In the genomic region with DNA sequence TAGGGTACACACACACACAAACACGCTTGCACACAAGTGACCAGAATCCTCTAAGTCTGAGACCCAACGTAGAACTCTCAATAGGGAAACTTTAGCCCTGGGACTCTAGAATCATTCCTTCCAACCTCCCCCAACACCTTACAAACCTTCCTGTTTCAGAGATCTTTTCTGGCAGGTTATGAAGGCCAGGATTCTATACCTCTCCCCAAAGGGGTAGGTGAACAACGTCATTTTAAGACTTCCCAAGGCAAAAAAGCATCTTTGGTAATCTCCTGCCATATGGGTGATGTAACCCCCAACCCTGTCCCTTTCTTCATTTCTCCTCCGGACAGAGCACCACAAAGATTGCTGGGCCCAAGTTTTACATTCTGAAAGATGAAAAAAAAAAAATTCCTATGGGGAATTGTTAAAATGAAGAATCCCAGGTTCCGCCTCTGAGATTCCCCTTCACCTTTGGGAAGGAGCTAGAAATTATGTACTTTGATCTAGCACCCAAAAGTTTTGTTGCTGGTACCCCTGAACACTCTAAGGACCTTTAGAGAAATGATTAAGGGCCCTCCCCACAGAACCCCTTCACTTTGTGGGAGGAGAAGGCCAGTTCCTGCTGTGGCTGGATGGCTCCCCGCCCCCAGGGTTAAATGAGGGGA, we compare ENCODE assay signal across 9 mouse cellular contexts. TPM values are rescaled to one million over a fixed set of nuclear protein-coding genes. Genes with fewer than 3 reads are reported as not detected.
A peak's percentile ranks its signal among the peaks of the same experiment; 100 is the strongest.
DNase-seq lines count a peak whose midpoint lies in the region; ATAC-seq and TF ChIP-seq lines count a peak whose summit lies in the region.
"Had no signal": no experiment of that assay in that cellular context is flagged by ENCODE, and none has a peak within 500 bp of the region (broad histone marks: within the 10 kb centered on the region; RNA-seq: fewer than 3 reads in every experiment).

No protein-coding gene starts in this region.

- DNase-seq in heart, adult 18-20 months: no peak
- DNase-seq in CH12.LX (ENCODE audit: extremely low read depth): no peak
- no peak for DNase-seq in forebrain, embryonic 14.5 days (ENCODE audit: low spot score)
- DNase-seq in ovary, postnatal 36 days (ENCODE audit: low spot score): no peak
- DNase-seq in embryo, embryonic 10 days (ENCODE audit: low spot score): no peak
- no peak for DNase-seq in frontal cortex, postnatal 10 days (ENCODE audit: low spot score in 2 of 2)

- no peaks in the 10 kb centered on the region for H3K9me3 ChIP-seq in heart, embryonic 12.5 days (replicated peaks)
- no peaks in the 10 kb centered on the region for H3K9me3 ChIP-seq in CH12.LX (replicated peaks; ENCODE audit: low read length)
- H3K9me3 ChIP-seq in forebrain, embryonic 14.5 days (replicated peaks; ENCODE audit: control insufficient read depth, low read length): no peaks in the 10 kb centered on the region
- no peaks in the 10 kb centered on the region for H3K9me3 ChIP-seq in liver, embryonic 16.5 days (replicated peaks; ENCODE audit: control insufficient read depth, low read length)

- TF ChIP-seq POLR2A in CH12.LX (IDR thresholded peaks at IDR 0.05; ENCODE audit: low read depth, low read length): no peak

- in situ Hi-C loops in CH12.LX (cut with MboI; ENCODE audit: low pct_ligation_motif_present, low pct_unique_long_range_greater_than_20kb, low sequenced_read_pairs): no loop called here

- peak overlapping the region; percentile 95 for H3K27ac ChIP-seq in heart, embryonic 12.5 days (ENCODE audit: poor library complexity, severe bottlenecking)
- H3K27ac ChIP-seq in CH12.LX (ENCODE audit: insufficient read depth, low read depth): peak overlapping the region; percentile 12
- peak overlapping the region; percentile 94; the same call in 1 of the 2 replicates for H3K27ac ChIP-seq in forebrain, embryonic 14.5 days (ENCODE audit: low read depth, low read length)
- peak overlapping the region; percentile 48 for H3K27ac ChIP-seq in liver, embryonic 16.5 days (ENCODE audit: low read length)

- ATAC-seq in heart, embryonic 12.5 days (ENCODE audit: insufficient number of reproducible peaks, low FRiP score): no peak
- ATAC-seq in forebrain, embryonic 14.5 days: 0 out of 2 replicates have a peak, but pooled peaks have one; percentile 0
- ATAC-seq in liver, embryonic 16.5 days (ENCODE audit: low read depth): no peak

- TF ChIP-seq RAD21 in CH12.LX (IDR thresholded peaks at IDR 0.05; ENCODE audit: low read depth, low read length): no peak

- peak overlapping the region; percentile 98 for H3K9ac ChIP-seq in heart, embryonic 12.5 days
- peak overlapping the region; percentile 61 for H3K9ac ChIP-seq in CH12.LX (ENCODE audit: insufficient read depth, low read depth)
- H3K9ac ChIP-seq in forebrain, embryonic 14.5 days (ENCODE audit: low read length): peak overlapping the region; percentile 94
- peak overlapping the region; percentile 87 for H3K9ac ChIP-seq in liver, embryonic 16.5 days (ENCODE audit: low read depth, low read length)

- peak overlapping the region; percentile 98 for H3K4me2 ChIP-seq in heart, embryonic 12.5 days
- peak overlapping the region; percentile 92 for H3K4me2 ChIP-seq in CH12.LX (ENCODE audit: insufficient read depth, low read depth, poor library complexity, severe bottlenecking)
- peak overlapping the region; percentile 99 for H3K4me2 ChIP-seq in forebrain, embryonic 14.5 days (ENCODE audit: low read length)
- peak overlapping the region; percentile 97 for H3K4me2 ChIP-seq in liver, embryonic 16.5 days (ENCODE audit: low read depth, low read length)

- peak overlapping the region; percentile 95 for H3K4me3 ChIP-seq in heart, embryonic 12.5 days
- peak overlapping the region; percentile 54 to 65 (median 58) for H3K4me3 ChIP-seq in CH12.LX (replicated peaks in 1 of 3; ENCODE audit: low read depth in 2 of 3, low read length in 2 of 3, poor library complexity in 1 of 3)
- peak overlapping the region; percentile 86 for H3K4me3 ChIP-seq in forebrain, embryonic 14.5 days (ENCODE audit: low read depth, low read length)
- peak overlapping the region; percentile 84 for H3K4me3 ChIP-seq in liver, embryonic 16.5 days (ENCODE audit: low read depth, low read length)

- TF ChIP-seq CTCF in CH12.LX (conservative IDR thresholded peaks at IDR 0.05 in 1 of 2, IDR thresholded peaks at IDR 0.05 in 1 of 2; ENCODE audit: low read depth in 2 of 2, low read length in 2 of 2): no peak

- no peak; the same call in 1 of the 2 replicates for TF ChIP-seq EP300 in CH12.LX (IDR thresholded peaks at IDR 0.05; ENCODE audit: low read length)

- peaks cover 3% of the 10 kb centered on the region; the same call in 1 of the 2 replicates for H3K36me3 ChIP-seq in heart, embryonic 12.5 days
- peaks cover 0 to 16% of the 10 kb centered on the region in 2 experiments for H3K36me3 ChIP-seq in CH12.LX (replicated peaks in 1 of 2; ENCODE audit: control insufficient read depth in 1 of 2, insufficient read depth in 1 of 2, low read length in 1 of 2)
- 0 out of 2 replicates have a peak, but pooled peaks cover 6% of the 10 kb centered on the region for H3K36me3 ChIP-seq in forebrain, embryonic 14.5 days (ENCODE audit: control insufficient read depth, insufficient read depth, low read length)
- no peaks in the 10 kb centered on the region for H3K36me3 ChIP-seq in liver, embryonic 16.5 days (ENCODE audit: control insufficient read depth, insufficient read depth)

- peaks cover 71% of the 10 kb centered on the region for H3K4me1 ChIP-seq in heart, embryonic 12.5 days (replicated peaks)
- H3K4me1 ChIP-seq in CH12.LX (ENCODE audit: control insufficient read depth in 1 of 2, insufficient read depth in 2 of 2): peaks cover 25 to 57% of the 10 kb centered on the region in 2 experiments
- H3K4me1 ChIP-seq in forebrain, embryonic 14.5 days (ENCODE audit: control insufficient read depth, insufficient read depth, low read length): peaks cover 38% of the 10 kb centered on the region
- H3K4me1 ChIP-seq in liver, embryonic 16.5 days (ENCODE audit: control insufficient read depth, low read depth, low read length): peaks cover 74% of the 10 kb centered on the region

- H3K79me2 ChIP-seq in CH12.LX (replicated peaks; ENCODE audit: control insufficient read depth, extremely low read depth, insufficient read depth, poor library complexity, severe bottlenecking): 0 out of 2 replicates have a peak, but pooled peaks cover 3% of the 10 kb centered on the region

- no peaks in the 10 kb centered on the region for H3K27me3 ChIP-seq in heart, embryonic 12.5 days (replicated peaks)
- peaks cover 9% of the 10 kb centered on the region for H3K27me3 ChIP-seq in CH12.LX (replicated peaks)
- no peaks in the 10 kb centered on the region for H3K27me3 ChIP-seq in forebrain, embryonic 14.5 days (replicated peaks; ENCODE audit: control insufficient read depth, insufficient read depth, low read length)
- no peaks in the 10 kb centered on the region for H3K27me3 ChIP-seq in liver, embryonic 16.5 days (ENCODE audit: control insufficient read depth, insufficient read depth, low read depth, low read length)

- WGBS in heart, embryonic 12.5 days: 48% methylated on average over 6 of the region's 6 CpGs
- 42% methylated on average over 6 of the region's 6 CpGs for WGBS in forebrain, embryonic 14.5 days
- WGBS in liver, embryonic 16.5 days (ENCODE audit: insufficient replicate concordance): 32% methylated on average over 6 of the region's 6 CpGs

- dilution Hi-C loops in CH12.LX (cut with MboI; ENCODE audit: extremely low pct_ligation_motif_present, extremely low pct_unique_long_range_greater_than_20kb, low sequenced_read_pairs): no loop called here

TF ChIP-seq in CH12.LX, 34 proteins besides CTCF, POLR2A, EP300 and RAD21 (continues in another document):
- TF ChIP-seq CHD1 (IDR thresholded peaks at IDR 0.05; ENCODE audit: low read depth, low read length): peak; percentile 90; the same call in 1 of the 2 replicates

RNA-seq across cellular contexts. Expression of a gene that starts 0.6 kb away (rescaled TPM):
- polyA plus RNA-seq in heart, embryonic 12.5 days (2016; fragmentation: Nextera tagmentation; extraction: Ambion mirVana): 10.4 and 12.2 TPM in 2 replicates
- 10 to 100 TPM; 44.8 to 47.2 TPM for total RNA-seq in heart, adult 18-20 months (2021)
- total RNA-seq in CH12.LX (2012; rRNA removed) (21.2 and 21.8 TPM in 2 replicates), CH12.LX (2014; rRNA removed) (5.7 and 7.8 TPM in 2 replicates)
- polyA plus RNA-seq in CH12.LX (2012; ENCODE audit: insufficient read length, low read depth): 20.3 and 21.2 TPM in 2 replicates
- polyA plus RNA-seq in forebrain, embryonic 14.5 days (2014; fragmentation: Nextera tagmentation; extraction: Ambion mirVana): 20.8 and 21.8 TPM in 2 replicates
- polyA plus RNA-seq in liver, embryonic 16.5 days (2015; fragmentation: Nextera tagmentation; extraction: Ambion mirVana): 7.1 and 7.6 TPM in 2 replicates

RNA-seq across cellular contexts. Expression of a gene that starts 14.1 kb away (rescaled TPM):
- polyA plus RNA-seq in heart, embryonic 12.5 days (2016; fragmentation: Nextera tagmentation; extraction: Ambion mirVana): 20.6 and 26.6 TPM in 2 replicates
- 100 to 1,000 TPM; 182 to 184 TPM for total RNA-seq in heart, adult 18-20 months (2021)
- 0.08 and 0.34 TPM in 2 replicates for total RNA-seq in CH12.LX (2012; rRNA removed)
- total RNA-seq in CH12.LX (2014; rRNA removed): not detected in 2 replicates
- 0.39 and 0.45 TPM in 2 replicates for polyA plus RNA-seq in CH12.LX (2012; ENCODE audit: insufficient read length, low read depth)
- not detected in 2 replicates for polyA plus RNA-seq in forebrain, embryonic 14.5 days (2014; fragmentation: Nextera tagmentation; extraction: Ambion mirVana)
- polyA plus RNA-seq in liver, embryonic 16.5 days (2015; fragmentation: Nextera tagmentation; extraction: Ambion mirVana): 0.86 and 0.96 TPM in 2 replicates

RNA-seq across cellular contexts. Expression of a gene that starts 19.5 kb away (rescaled TPM):
- 14.8 and 16.5 TPM in 2 replicates for polyA plus RNA-seq in heart, embryonic 12.5 days (2016; fragmentation: Nextera tagmentation; extraction: Ambion mirVana)
- total RNA-seq in heart, adult 18-20 months (2021): 1 to 10 TPM; 1.1 to 1.9 TPM
- 0.04 and 0.17 TPM in 2 replicates for total RNA-seq in CH12.LX (2012; rRNA removed)
- 0.07 TPM in 1 of 2 replicates, not detected in the other for total RNA-seq in CH12.LX (2014; rRNA removed)
- polyA plus RNA-seq in CH12.LX (2012; ENCODE audit: insufficient read length, low read depth): not detected in 2 replicates
- polyA plus RNA-seq in forebrain, embryonic 14.5 days (2014; fragmentation: Nextera tagmentation; extraction: Ambion mirVana): 81.7 and 96.5 TPM in 2 replicates
- 27.2 and 34.7 TPM in 2 replicates for polyA plus RNA-seq in liver, embryonic 16.5 days (2015; fragmentation: Nextera tagmentation; extraction: Ambion mirVana)

RNA-seq across cellular contexts. Expression of a gene that starts 22.8 kb away (rescaled TPM):
- 0.30 TPM in 1 of 2 replicates, not detected in the other for polyA plus RNA-seq in heart, embryonic 12.5 days (2016; fragmentation: Nextera tagmentation; extraction: Ambion mirVana)
- not detected for total RNA-seq in heart, adult 18-20 months (2021)
- total RNA-seq in CH12.LX (2012; rRNA removed) (not detected in 2 replicates), CH12.LX (2014; rRNA removed) (not detected in 2 replicates)
- not detected in 2 replicates for polyA plus RNA-seq in CH12.LX (2012; ENCODE audit: insufficient read length, low read depth)
- not detected in 2 replicates for polyA plus RNA-seq in forebrain, embryonic 14.5 days (2014; fragmentation: Nextera tagmentation; extraction: Ambion mirVana)
- not detected in 2 replicates for polyA plus RNA-seq in liver, embryonic 16.5 days (2015; fragmentation: Nextera tagmentation; extraction: Ambion mirVana)
- total RNA-seq: gastrocnemius, postnatal 25 days had no signal

RNA-seq across cellular contexts. Expression of a gene that starts 50.9 kb away (rescaled TPM):
- 65.1 and 68.3 TPM in 2 replicates for polyA plus RNA-seq in heart, embryonic 12.5 days (2016; fragmentation: Nextera tagmentation; extraction: Ambion mirVana)
- total RNA-seq in heart, adult 18-20 months (2021): 100 to 1,000 TPM; 421 to 452 TPM
- total RNA-seq in CH12.LX (2012; rRNA removed) (not detected in 2 replicates), CH12.LX (2014; rRNA removed) (not detected in 2 replicates)
- polyA plus RNA-seq in CH12.LX (2012; ENCODE audit: insufficient read length, low read depth): not detected in 2 replicates
- polyA plus RNA-seq in forebrain, embryonic 14.5 days (2014; fragmentation: Nextera tagmentation; extraction: Ambion mirVana): 20.1 and 24.2 TPM in 2 replicates
- polyA plus RNA-seq in liver, embryonic 16.5 days (2015; fragmentation: Nextera tagmentation; extraction: Ambion mirVana): 10.7 and 13.9 TPM in 2 replicates

Comparison
In these comparisons a context has a peak if more than half of its experiments do, and no peak if none do; other contexts are left out.
1. H3K27ac ChIP-seq: peak in every context shown above with its lines; median percentile 95 in heart, embryonic 12.5 days; 94 in forebrain, embryonic 14.5 days; 48 in liver, embryonic 16.5 days; 12 in CH12.LX.
2. RNA of a gene that starts 14.1 kb away (polyA plus RNA-seq): 20.6 to 26.6 TPM in heart, embryonic 12.5 days; 0.86 to 0.96 TPM in liver, embryonic 16.5 days, 0.39 to 0.45 TPM in CH12.LX and not detected in forebrain, embryonic 14.5 days; every median in the first group is over 10 times any median in the second.
3. RNA of a gene that starts 19.5 kb away (polyA plus RNA-seq): 81.7 to 96.5 TPM in forebrain, embryonic 14.5 days, 27.2 to 34.7 TPM in liver, embryonic 16.5 days and 14.8 to 16.5 TPM in heart, embryonic 12.5 days; not detected in CH12.LX; every median in the first group is over 10 times any median in the second.
4. Peak in every context shown above with its lines, with median percentiles within 50 percentile points of each other: H3K4me2 ChIP-seq, H3K4me3 ChIP-seq and H3K9ac ChIP-seq.